Mouse (Mus musculus) erythroblast, embryonic 14.5 days (primary cell): ENCODE results near the gene Slc35e2. TPM values are rescaled to one million over a fixed set of nuclear protein-coding genes. Genes with fewer than 3 reads are reported as not detected.
"Not testable (repeated sequence)": the region's sequence is repeated elsewhere in the genome, so short reads cannot be mapped to it uniquely, and the experiment has no call there.

Experiments
- H3K27me3 ChIP-seq: 2 replicates; pipeline ENCODE4 v1.6.1; 2012; ENCODE audit warnings: inconsistent platforms; ENCODE audit not compliant: control insufficient read depth
- H3K36me3 ChIP-seq: 2 replicates; pipeline ENCODE4 v1.6.1; 2012; ENCODE audit warnings: mild to moderate bottlenecking, inconsistent platforms; ENCODE audit not compliant: control insufficient read depth
- H3K4me1 ChIP-seq: 2 replicates; pipeline ENCODE4 v1.6.1; 2012; ENCODE audit warnings: inconsistent platforms; ENCODE audit not compliant: control insufficient read depth
- H3K4me3 ChIP-seq: replicated peaks from 2 replicates; pipeline ENCODE3; 2012; ENCODE audit warnings: moderate library complexity, mild to moderate bottlenecking, inconsistent platforms
- H3K9me3 ChIP-seq: 2 replicates; pipeline ENCODE4 v1.6.1; 2012; ENCODE audit warnings: low read length, inconsistent platforms, mixed read lengths; ENCODE audit not compliant: control insufficient read depth
- GATA1 ChIP-seq: IDR thresholded peaks from 2 replicates; pipeline ENCODE4 v1.6.1; 2012; ENCODE audit warnings: low read length, inconsistent platforms, mixed read lengths
- TAL1 ChIP-seq: IDR thresholded peaks from 3 replicates; pipeline ENCODE4 v1.6.1; 2012; ENCODE audit warnings: low read length, inconsistent platforms, mixed read lengths
- polyA plus RNA-seq: library from polyadenylated mRNA; stranded (reverse); fragments of >175 nt; gene quantifications from 2 replicates; pipeline ENCODE4 v1.2.3, GENCODE M21; 2012

Slc35e2 gene
- polyA plus RNA-seq, 1 experiment = 0.09 TPM

DNA sequence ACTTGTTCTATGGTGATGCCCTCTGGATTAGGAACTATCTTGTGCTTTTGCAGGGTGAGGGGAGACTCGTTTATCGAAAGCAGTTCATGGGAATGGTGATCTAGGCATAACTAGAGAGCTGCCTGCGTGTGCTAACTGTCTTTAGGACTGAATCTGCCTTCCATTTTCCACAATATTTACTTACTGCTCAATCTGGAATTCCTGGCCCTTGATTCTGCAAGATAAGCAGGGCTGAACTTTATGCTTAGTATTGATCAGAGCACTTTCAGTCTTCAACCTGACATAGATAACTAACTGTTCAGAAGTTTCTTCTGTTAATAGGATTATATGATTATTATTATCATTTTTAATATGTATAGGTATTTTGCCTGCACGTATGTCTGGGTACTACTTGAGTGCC lies 3.9 kb downstream of the Slc35e2 start:
- H3K9me3 ChIP-seq = no peaks in the 10 kb centered on the region
- TF ChIP-seq TAL1 = no peak
- no peaks in the 10 kb centered on the region for H3K27me3 ChIP-seq
- no peak overlapping the region for H3K4me3 ChIP-seq
- peaks cover 63% of the 10 kb centered on the region for H3K36me3 ChIP-seq
- peaks cover 39% of the 10 kb centered on the region for H3K4me1 ChIP-seq

DNA sequence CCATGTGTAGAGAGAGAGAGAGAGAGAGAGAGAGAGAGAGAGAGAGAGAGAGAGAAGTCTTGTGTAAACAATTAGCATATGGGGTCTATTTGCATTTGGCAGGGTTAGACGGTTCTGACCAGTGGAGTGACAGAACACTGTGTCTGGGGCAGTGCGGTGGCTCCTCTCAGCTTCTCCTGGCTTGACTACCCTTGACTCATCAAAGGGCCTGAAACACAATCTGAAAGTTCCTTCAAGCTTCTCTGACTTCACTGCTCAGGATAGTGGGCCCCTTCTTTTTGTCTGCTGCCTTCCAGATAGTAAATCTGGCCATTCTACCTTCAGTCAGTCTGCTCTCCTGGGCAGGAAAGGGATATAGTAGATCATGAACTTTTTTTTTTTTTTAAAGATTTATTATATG lies 5.6 kb downstream of the Slc35e2 start:
- H3K36me3 ChIP-seq = peaks cover 78% of the 10 kb centered on the region
- no peaks in the 10 kb centered on the region for H3K27me3 ChIP-seq
- no peak for TF ChIP-seq GATA1
- no peak for TF ChIP-seq TAL1
- peaks cover 30% of the 10 kb centered on the region for H3K4me1 ChIP-seq
- no peaks in the 10 kb centered on the region for H3K9me3 ChIP-seq
- no peak overlapping the region for H3K4me3 ChIP-seq

DNA sequence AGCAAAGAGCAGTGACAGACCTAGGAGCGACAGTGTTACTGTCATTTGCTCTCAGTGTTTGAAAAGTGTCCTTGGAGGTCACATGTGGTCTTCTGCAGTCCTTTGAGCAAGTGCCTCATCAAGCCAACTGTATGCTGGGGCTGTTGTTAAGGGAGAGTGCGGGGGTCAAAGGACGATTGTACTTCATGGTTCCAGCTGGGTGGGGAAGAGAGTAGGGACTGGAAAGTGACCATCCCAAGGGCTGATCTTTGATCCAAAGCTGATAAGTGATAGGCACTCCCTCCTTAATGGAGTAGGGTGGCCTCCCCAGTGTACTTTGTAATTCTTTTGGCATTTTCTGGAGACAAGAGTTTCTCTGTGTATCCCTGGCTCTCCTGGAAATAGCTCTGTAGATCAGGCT lies 10.6 kb downstream of the Slc35e2 start:
- TF ChIP-seq GATA1 (no peak), TAL1 (no peak)
- H3K27me3 ChIP-seq = no peaks in the 10 kb centered on the region

DNA sequence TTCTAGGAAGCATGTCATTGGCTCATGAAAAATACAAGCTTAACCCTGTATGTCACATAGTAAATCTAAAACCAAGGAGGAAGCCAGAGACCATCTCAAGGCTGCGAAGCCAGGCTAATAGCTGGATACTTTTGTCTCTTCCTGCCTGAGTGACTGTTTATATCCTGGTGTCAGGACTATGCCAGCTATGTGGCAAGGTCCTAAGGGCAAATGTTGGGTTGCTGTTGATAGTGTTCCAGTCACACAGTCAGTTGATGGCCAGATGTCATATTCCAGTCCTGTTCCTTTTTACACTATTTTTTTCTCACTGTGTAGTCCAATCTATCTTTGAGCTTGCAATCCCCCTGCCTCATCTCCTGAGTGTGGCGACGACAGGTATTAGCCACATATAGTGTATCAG lies 12.0 kb downstream of the Slc35e2 start:
- TF ChIP-seq TAL1 (no peak), GATA1 (no peak)
- H3K4me3 ChIP-seq = no peak overlapping the region
- H3K9me3 ChIP-seq = no peaks in the 10 kb centered on the region
- peaks cover 91% of the 10 kb centered on the region for H3K36me3 ChIP-seq
- no peaks in the 10 kb centered on the region for H3K27me3 ChIP-seq
- peaks cover 11% of the 10 kb centered on the region for H3K4me1 ChIP-seq

More for the DNA sequence above, 10.6 kb downstream of the Slc35e2 start:
- no peak overlapping the region for H3K4me3 ChIP-seq
- H3K9me3 ChIP-seq = no peaks in the 10 kb centered on the region
- no peaks in the 10 kb centered on the region; the same call in 1 of the 2 replicates for H3K4me1 ChIP-seq
- H3K36me3 ChIP-seq = peaks cover 88% of the 10 kb centered on the region

DNA sequence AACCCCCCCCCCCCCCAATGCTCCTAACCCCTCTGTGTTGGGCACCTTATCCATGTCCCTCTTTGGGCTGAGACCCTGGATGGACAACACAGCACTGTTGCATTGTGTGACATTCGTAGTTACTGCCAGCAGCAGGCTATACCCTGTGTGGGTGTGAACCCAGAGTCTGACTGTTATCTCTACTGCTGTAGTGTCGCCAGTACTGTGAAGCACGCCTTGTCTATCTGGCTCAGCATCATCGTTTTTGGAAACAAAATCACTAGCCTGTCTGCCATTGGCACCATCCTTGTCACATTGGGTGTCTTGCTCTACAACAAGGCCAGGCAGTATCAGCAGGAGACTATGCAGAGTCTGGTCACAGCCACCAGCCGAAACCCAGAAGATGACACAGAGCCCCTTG lies 17.1 kb downstream of the Slc35e2 start:
- Histone ChIP-seq H3K27me3 (no peaks in the 10 kb centered on the region), H3K9me3 (no peaks in the 10 kb centered on the region), H3K4me3 (no peak overlapping the region), H3K36me3 (peaks cover 86% of the 10 kb centered on the region), H3K4me1 (peaks cover 28% of the 10 kb centered on the region)
- TF ChIP-seq TAL1 = no peak

DNA sequence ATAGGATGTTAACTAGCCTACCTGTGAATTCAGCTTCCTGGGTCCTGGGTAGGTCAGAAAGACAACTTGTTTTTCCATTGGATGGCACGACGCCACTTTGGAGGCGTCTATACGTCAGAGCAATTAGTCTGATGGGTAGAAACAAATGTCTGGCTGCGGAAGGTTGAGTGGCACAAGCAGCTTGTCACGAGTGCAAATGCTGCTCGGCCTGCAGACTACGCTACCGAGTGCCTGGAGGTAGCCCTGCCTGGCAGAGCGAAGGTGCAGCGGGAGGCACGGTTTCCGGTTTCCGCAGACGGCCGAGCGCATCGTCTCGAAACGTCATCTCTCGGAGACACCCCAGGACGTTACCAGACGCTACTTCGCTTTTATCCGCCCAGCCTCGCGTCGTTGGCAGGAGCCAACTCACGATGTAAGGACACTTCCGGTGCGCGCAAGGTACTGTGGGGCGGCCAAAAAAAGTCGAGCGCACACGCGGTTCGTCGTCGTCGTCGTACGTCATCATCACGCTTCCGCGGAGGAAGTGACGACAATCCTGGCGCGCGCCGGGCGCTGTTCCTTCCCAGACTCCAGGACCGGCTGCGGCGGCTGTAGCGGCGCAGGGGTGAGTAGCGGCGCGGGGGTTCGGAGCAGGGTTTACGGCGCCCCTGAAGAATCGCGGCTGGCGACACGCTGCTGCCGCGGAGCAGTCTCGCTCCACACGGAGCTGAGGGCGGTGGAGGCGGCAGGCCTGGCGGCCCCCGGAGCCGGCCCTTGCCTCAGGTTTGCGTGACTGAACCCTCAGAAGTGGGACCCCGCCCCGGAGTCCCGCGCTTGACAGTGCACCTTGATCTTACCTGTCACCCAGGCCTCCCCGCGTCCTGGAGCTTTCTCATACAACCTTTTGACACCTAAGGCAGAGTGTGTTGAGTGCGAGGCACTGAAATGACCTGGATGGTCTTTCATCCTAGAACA lies 23.4 kb downstream of the Slc35e2 start, which contains the start of gene Cdk11b:
TSS of gene Cdk11b (plus strand) at position 517 of the 954 bp plus-strand sequence.
- no peaks in the 10 kb centered on the region for H3K27me3 ChIP-seq
- peak within 1 kb of the TSS; percentile 88 for H3K4me3 ChIP-seq
- peaks cover 59% of the 10 kb centered on the region for H3K36me3 ChIP-seq
- no peaks in the 10 kb centered on the region for H3K9me3 ChIP-seq
- TF ChIP-seq TAL1 (no peak), GATA1 (no peak; the same call in 1 of the 2 replicates)
- peaks cover 31% of the 10 kb centered on the region for H3K4me1 ChIP-seq

DNA sequence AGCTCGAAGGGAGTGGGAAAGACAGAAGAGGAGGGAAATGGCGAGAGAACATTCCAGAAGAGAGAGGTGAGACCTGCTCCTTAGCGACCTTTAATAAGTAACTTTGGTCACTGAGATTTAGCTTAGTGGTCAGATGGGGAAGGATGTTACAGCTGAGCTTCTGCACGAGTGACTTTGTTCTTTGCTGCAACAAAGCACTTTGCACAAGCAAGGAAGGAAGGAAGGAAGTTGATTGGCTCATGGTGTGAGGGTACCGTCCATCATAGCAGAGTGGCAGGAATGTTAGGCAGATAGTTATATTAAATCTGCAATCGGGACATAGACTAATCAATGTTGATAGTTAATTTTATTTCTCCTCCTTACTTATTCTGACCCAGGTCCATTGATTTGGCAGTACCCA lies 29.1 kb downstream of the Slc35e2 start:
- Histone ChIP-seq H3K36me3 (peaks cover 83% of the 10 kb centered on the region), H3K9me3 (no peaks in the 10 kb centered on the region), H3K4me3 (no peak overlapping the region), H3K4me1 (peaks cover 8% of the 10 kb centered on the region), H3K27me3 (no peaks in the 10 kb centered on the region)
- TF ChIP-seq TAL1 = no peak
- TF ChIP-seq GATA1 = no peak

DNA sequence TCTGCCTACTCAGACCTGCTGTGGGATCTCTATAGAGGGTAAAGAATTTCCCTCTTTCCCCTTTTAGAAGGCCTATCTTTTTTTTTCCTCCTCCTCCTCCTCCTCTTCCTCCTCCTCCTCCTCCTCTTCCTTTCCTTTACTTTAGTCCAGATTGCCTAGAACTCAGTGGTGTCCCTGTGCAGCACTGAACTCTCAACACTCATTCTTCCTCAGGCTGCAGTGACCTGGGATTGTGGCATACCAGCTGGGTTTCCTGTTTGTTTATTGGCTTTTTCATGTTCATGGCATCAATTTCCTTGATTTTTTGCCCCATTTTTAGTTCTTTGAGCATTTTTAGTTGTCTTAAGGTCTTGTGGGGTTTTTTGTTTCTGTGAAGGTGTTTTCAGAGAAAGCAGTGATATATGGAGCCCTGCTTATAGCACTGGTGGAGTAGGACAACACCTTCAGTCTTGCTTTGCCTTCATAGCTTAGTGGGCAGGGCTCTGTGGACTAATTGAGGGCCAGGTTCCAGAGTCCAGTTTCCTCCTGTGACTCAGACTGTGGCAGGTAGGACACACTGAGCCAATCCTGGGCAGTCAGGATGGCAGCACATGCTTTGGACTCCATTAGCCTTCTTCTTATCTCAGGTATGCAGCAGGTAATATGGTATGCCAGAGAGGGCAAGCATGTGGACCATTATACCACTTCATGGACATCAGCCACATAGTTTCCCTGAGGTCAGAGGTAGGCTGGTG lies 34.7 kb downstream of the Slc35e2 start:
- H3K36me3 ChIP-seq = peaks cover 94% of the 10 kb centered on the region
- H3K9me3 ChIP-seq = no peaks in the 10 kb centered on the region
- no peak overlapping the region for H3K4me3 ChIP-seq
- TF ChIP-seq GATA1 (no peak), TAL1 (no peak)
- no peaks in the 10 kb centered on the region for H3K27me3 ChIP-seq
- H3K4me1 ChIP-seq = no peaks in the 10 kb centered on the region

DNA sequence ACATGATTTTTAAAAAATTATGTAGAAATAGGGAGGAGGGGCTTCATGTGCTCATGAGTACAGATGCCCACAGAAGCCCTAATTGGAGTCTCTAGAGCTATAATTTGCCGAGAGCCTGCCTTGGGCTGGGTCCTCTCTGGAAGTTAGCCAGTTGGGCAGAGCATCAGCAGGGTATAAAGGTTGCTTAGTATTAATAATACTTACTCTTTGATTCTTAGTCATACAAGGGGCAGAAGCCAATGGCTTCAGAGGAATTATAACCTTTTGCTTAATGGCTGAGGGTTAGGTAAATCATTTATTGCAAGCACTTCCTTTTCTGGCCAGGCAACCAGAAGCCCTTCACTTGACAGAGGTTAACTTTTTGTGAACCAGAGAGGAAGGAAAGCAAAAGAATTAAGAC lies 42.3 kb downstream of the Slc35e2 start:
- Histone ChIP-seq H3K4me1 (no peaks in the 10 kb centered on the region), H3K27me3 (no peaks in the 10 kb centered on the region), H3K36me3 (peaks cover 87% of the 10 kb centered on the region), H3K4me3 (no peak overlapping the region), H3K9me3 (no peaks in the 10 kb centered on the region)
- no peak for TF ChIP-seq GATA1

DNA sequence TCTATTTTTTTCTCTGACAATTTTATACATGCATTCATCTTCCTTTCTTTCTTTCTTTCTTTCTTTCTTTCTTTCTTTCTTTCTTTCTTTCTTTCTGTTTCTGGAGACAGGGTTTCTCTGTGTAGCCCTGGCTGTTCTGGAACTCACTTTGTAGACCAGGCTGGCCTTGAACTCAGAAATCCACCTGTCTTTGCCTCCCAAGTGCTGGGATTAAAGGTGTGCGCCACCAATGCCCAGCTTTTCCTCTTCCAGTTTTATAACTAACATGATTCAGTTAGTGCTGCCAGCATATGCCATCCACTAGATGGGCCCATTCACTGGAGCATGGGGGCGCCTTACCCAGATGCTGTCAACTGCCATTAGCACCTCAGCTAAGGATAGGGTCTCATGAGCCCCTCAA lies 44.1 kb downstream of the Slc35e2 start, which contains the start of gene Gm10563:
TSS of gene Gm10563 (minus strand) at position 101 of the 400 bp plus-strand sequence.
- not testable (repeated sequence) for H3K4me3 ChIP-seq, H3K9me3 ChIP-seq, H3K4me1 ChIP-seq, H3K27me3 ChIP-seq
- H3K36me3 ChIP-seq = peaks cover 89% of the 10 kb centered on the region
